Mouse (Mus musculus): ENCODE results near the gene Fbxw4. TPM values are rescaled to one million over a fixed set of nuclear protein-coding genes. Genes with fewer than 3 reads are reported as not detected.

Fbxw4 gene
- polyA plus RNA-seq, 1 experiment from 2014 or later = 2.8 TPM

DNA sequence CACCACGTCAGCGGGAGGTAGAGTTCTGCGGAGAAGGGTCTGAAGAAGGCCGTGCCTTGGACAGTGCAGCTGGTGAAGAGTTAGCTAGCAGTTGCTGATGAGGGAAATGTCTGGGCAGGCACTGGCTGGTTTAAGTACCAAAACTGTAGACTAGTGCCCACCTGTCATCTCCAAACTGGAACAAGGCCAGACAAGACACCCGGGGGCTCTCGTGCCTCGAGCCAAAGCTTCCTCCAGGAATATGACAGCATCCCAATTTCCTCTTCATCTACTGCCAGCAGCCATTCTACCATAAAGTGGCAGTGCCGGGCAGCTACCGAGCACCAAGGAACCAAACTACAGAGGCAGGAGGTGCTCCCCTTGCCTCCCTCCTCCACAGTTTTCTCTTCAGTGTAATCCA lies 67.2 kb downstream of the Fbxw4 start:
- WGBS = 89% methylated on average over 9 of the region's 9 CpGs

DNA sequence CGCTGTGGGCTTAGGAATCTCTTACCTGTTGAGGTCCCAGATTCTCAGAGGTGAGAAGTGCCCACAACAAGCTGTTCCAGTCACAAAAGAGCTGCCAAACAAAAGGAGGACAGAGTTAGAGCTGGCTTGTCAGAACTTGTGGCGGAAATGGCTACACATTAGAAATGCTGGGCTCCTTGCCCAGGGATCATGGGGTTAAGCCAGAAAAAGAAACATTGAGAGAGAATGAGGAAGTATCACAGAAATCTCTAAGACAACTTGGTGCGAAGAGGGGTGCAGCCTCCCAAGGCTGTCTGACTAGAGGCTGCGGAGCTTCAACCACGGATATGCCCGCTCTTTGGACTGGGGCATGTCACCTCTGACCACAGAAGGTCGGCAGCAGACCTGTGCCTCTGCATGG lies 68.4 kb downstream of the Fbxw4 start:
- ATAC-seq (ENCODE audit: insufficient read depth, low FRiP score) = no peak; the same call in 1 of the 2 replicates
- Histone ChIP-seq H3K4me2 (ENCODE audit: low read depth, low read length) (0 out of 2 replicates have a peak overlapping the region, but pooled peaks have one; percentile 15), H3K27me3 (ENCODE audit: control insufficient read depth, insufficient read depth, low read length) (no peaks in the 10 kb centered on the region), H3K9me3 (replicated peaks; ENCODE audit: control insufficient read depth, low read length) (no peaks in the 10 kb centered on the region), H3K27ac (ENCODE audit: low read length) (peak overlapping the region; percentile 62), H3K4me1 (ENCODE audit: control insufficient read depth, insufficient read depth, low read length) (peaks cover 17% of the 10 kb centered on the region), H3K4me3 (replicated peaks; ENCODE audit: low read length) (no peak overlapping the region), H3K36me3 (ENCODE audit: control insufficient read depth, insufficient read depth, low read length) (no peaks in the 10 kb centered on the region), H3K9ac (ENCODE audit: low read length) (0 out of 2 replicates have a peak overlapping the region, but pooled peaks have one; percentile 26)
- 55% methylated on average over 7 of the region's 7 CpGs for WGBS

More for the DNA sequence above, 67.2 kb downstream of the Fbxw4 start:
- no peak; the same call in 1 of the 2 replicates for ATAC-seq (ENCODE audit: insufficient read depth, low FRiP score)
- H3K9me3 ChIP-seq (replicated peaks; ENCODE audit: control insufficient read depth, low read length) = no peaks in the 10 kb centered on the region
- H3K27me3 ChIP-seq (ENCODE audit: control insufficient read depth, insufficient read depth, low read length) = no peaks in the 10 kb centered on the region
- no peak overlapping the region for H3K4me2 ChIP-seq (ENCODE audit: low read depth, low read length)
- H3K36me3 ChIP-seq (ENCODE audit: control insufficient read depth, insufficient read depth, low read length) = no peaks in the 10 kb centered on the region
- H3K27ac ChIP-seq (ENCODE audit: low read length) = no peak overlapping the region
- H3K9ac ChIP-seq (ENCODE audit: low read length) = no peak overlapping the region
- H3K4me1 ChIP-seq (ENCODE audit: control insufficient read depth, insufficient read depth, low read length) = peaks cover 17% of the 10 kb centered on the region
- no peak overlapping the region for H3K4me3 ChIP-seq (replicated peaks; ENCODE audit: low read length)

DNA sequence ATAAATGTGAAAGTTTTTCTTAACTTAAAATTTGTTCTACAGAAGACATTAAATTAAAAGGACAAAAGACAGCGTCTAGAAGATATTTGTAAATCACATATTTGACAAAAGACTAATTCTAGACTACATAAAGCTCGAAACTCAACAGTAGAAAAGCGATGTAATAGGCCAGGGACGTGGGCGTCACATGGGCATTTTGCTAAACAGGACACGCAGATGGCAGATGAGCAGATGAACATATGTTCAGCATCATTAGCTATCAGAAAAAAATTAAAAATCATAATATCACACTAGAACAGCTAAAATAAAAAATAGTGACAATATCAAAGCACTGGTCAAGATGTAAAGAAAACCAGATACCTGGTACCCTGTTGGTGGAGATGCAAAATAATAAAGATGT lies 70.4 kb downstream of the Fbxw4 start:
- ATAC-seq (ENCODE audit: insufficient read depth, low FRiP score) = no peak
- whole genome bisulfite sequencing = 92% methylated on average over 6 of the region's 6 CpGs
- peaks cover 17% of the 10 kb centered on the region for H3K4me1 ChIP-seq (ENCODE audit: control insufficient read depth, insufficient read depth, low read length)

DNA sequence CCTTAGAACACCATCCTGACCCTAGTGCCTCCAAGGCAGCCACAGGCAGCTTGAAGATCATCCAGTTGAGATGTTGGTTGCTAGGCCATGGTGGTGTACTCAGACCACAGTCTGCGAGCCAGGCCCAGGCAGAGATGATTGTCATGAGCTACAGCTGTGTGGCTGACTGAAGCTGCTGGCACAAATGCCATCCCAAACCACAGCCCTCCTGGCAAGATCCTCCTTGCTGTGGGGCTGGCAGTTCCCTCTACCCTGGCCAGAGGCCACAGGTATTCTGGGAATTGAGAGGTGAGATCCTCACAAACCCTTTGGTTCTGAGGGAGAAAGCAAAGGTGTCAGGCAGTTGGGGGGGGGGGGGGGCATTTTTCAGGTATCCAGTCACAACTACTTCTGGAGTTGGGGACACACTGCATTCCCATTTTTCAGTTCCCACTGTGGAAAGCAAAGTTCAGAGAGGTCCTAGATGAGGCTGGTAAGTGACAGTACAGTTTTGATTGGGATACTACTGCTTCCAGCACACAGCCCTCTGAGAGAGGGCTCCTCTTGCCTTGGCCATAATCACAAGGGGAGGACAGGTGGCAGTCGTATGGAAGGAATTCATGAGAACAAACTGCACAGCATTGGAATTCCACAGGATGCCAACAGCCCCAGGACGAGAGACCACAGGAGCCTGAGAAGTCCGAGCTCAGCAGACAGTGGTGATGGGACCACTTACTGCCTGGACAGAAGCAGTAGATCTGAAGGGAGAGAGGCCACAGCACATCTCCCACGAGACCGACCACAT lies 72.4 kb downstream of the Fbxw4 start:
- 84% methylated on average over 6 of the region's 6 CpGs for WGBS
- H3K4me2 ChIP-seq (ENCODE audit: low read depth, low read length) = no peak overlapping the region
- H3K27ac ChIP-seq (ENCODE audit: low read length) = no peak overlapping the region
- H3K4me3 ChIP-seq (replicated peaks; ENCODE audit: low read length) = no peak overlapping the region
- no peaks in the 10 kb centered on the region for H3K27me3 ChIP-seq (ENCODE audit: control insufficient read depth, insufficient read depth, low read length)
- H3K36me3 ChIP-seq (ENCODE audit: control insufficient read depth, insufficient read depth, low read length) = no peaks in the 10 kb centered on the region
- no peak overlapping the region for H3K9ac ChIP-seq (ENCODE audit: low read length)
- ATAC-seq (ENCODE audit: insufficient read depth, low FRiP score) = no peak
- peaks cover 16% of the 10 kb centered on the region for H3K4me1 ChIP-seq (ENCODE audit: control insufficient read depth, insufficient read depth, low read length)
- H3K9me3 ChIP-seq (replicated peaks; ENCODE audit: control insufficient read depth, low read length) = no peaks in the 10 kb centered on the region

More for the DNA sequence above, 70.4 kb downstream of the Fbxw4 start:
- no peak overlapping the region for H3K9ac ChIP-seq (ENCODE audit: low read length)
- H3K9me3 ChIP-seq (replicated peaks; ENCODE audit: control insufficient read depth, low read length) = no peaks in the 10 kb centered on the region
- no peak overlapping the region for H3K4me2 ChIP-seq (ENCODE audit: low read depth, low read length)
- H3K4me3 ChIP-seq (replicated peaks; ENCODE audit: low read length) = no peak overlapping the region
- H3K27ac ChIP-seq (ENCODE audit: low read length) = no peak overlapping the region
- H3K36me3 ChIP-seq (ENCODE audit: control insufficient read depth, insufficient read depth, low read length) = no peaks in the 10 kb centered on the region
- no peaks in the 10 kb centered on the region for H3K27me3 ChIP-seq (ENCODE audit: control insufficient read depth, insufficient read depth, low read length)

DNA sequence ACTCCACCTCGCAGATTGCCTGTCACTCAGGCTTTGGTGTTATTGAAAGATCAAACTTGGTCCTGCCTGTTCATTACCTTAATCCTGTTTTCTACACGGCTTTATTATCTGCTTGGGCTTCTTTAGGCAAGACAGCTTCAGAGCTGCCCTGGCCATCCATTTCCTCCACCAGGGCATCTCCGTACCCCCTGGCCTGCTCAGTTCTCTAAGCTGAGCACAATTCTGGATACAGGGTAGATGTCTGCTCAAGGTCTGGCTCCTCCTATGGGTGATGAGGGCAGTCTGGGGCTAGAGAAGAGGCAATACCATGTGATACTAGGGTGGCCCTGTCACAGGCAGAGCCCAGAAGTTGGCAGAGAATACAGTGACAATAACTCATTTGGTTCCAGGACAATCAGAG lies 73.3 kb downstream of the Fbxw4 start:
- 71% methylated on average over 3 of the region's 3 CpGs for WGBS
- Histone ChIP-seq H3K9ac (ENCODE audit: low read length) (no peak overlapping the region), H3K4me1 (ENCODE audit: control insufficient read depth, insufficient read depth, low read length) (peaks cover 7% of the 10 kb centered on the region), H3K4me3 (replicated peaks; ENCODE audit: low read length) (no peak overlapping the region), H3K36me3 (ENCODE audit: control insufficient read depth, insufficient read depth, low read length) (no peaks in the 10 kb centered on the region), H3K9me3 (replicated peaks; ENCODE audit: control insufficient read depth, low read length) (no peaks in the 10 kb centered on the region), H3K27ac (ENCODE audit: low read length) (no peak overlapping the region), H3K4me2 (ENCODE audit: low read depth, low read length) (no peak overlapping the region), H3K27me3 (ENCODE audit: control insufficient read depth, insufficient read depth, low read length) (no peaks in the 10 kb centered on the region)
- ATAC-seq (ENCODE audit: insufficient read depth, low FRiP score) = no peak

DNA sequence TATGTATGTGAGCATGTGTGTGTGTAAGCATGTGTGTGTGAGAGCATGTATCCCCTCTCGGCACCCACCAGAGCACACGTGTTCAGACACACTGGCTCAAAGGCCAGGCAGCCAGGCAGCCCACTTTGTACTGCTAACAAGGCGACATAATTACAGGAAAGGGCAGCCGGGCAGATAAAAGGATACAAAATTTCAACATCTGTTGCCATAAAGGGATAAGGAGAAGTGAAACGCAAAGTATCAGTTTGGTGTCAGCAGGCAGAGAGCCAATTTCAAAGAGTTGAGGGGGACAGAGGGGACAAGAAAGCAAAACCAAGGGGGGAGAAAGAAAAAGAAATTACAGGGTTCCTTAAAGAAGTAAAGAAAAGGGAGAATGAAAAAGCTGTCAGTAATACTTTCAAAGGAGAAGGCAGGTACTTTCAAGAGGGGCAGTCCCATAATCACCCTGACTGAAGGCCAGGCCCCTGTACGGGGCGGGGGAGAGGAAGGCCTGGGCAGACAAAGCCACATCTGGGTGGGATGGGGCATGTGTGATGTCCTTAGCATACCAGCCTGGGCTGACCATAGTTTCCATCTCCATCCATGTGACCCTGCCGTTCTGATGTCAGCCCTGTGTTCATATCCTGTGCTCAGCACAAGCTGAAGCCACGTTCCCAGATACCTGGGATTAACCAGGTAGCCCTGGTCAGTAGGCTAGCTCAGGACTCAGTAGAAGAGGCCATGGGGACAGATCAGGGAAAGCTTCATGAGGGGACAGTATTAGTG lies 75.1 kb downstream of the Fbxw4 start:
- H3K9ac ChIP-seq (ENCODE audit: low read length) = no peak overlapping the region
- H3K4me1 ChIP-seq (ENCODE audit: control insufficient read depth, insufficient read depth, low read length) = no peaks in the 10 kb centered on the region
- no peaks in the 10 kb centered on the region for H3K9me3 ChIP-seq (replicated peaks; ENCODE audit: control insufficient read depth, low read length)
- no peak overlapping the region for H3K4me3 ChIP-seq (replicated peaks; ENCODE audit: low read length)
- WGBS = 64% methylated on average over 9 of the region's 9 CpGs
- ATAC-seq (ENCODE audit: insufficient read depth, low FRiP score) = no peak
- H3K36me3 ChIP-seq (ENCODE audit: control insufficient read depth, insufficient read depth, low read length) = 0 out of 2 replicates have a peak, but pooled peaks cover 4% of the 10 kb centered on the region
- no peak overlapping the region for H3K27ac ChIP-seq (ENCODE audit: low read length)
- no peaks in the 10 kb centered on the region for H3K27me3 ChIP-seq (ENCODE audit: control insufficient read depth, insufficient read depth, low read length)
- H3K4me2 ChIP-seq (ENCODE audit: low read depth, low read length) = no peak overlapping the region

DNA sequence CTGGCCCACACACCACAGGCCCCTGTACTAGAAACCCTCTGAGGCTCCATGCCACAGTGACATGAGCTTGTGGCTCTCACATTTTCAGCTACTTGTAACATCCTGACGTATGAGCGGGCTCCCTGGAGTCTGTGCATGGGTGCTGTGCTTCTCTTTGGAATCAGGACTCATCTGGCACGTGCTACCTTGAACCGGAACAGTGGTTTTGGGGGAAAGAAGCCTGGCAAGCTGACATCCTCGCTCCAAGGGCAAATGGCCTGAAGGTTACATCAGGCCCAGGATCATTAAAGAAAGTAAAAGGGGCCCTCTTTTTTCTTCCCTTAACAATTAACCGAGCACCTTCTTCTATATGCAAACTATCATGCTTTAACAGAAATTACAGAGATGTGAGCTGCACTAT lies 77.0 kb downstream of the Fbxw4 start:
- Histone ChIP-seq H3K27me3 (ENCODE audit: control insufficient read depth, insufficient read depth, low read length) (no peaks in the 10 kb centered on the region), H3K4me1 (ENCODE audit: control insufficient read depth, insufficient read depth, low read length) (no peaks in the 10 kb centered on the region), H3K4me2 (ENCODE audit: low read depth, low read length) (no peak overlapping the region), H3K36me3 (ENCODE audit: control insufficient read depth, insufficient read depth, low read length) (0 out of 2 replicates have a peak, but pooled peaks cover 4% of the 10 kb centered on the region), H3K27ac (ENCODE audit: low read length) (no peak overlapping the region), H3K9ac (ENCODE audit: low read length) (no peak overlapping the region), H3K4me3 (replicated peaks; ENCODE audit: low read length) (no peak overlapping the region), H3K9me3 (replicated peaks; ENCODE audit: control insufficient read depth, low read length) (no peaks in the 10 kb centered on the region)
- ATAC-seq (ENCODE audit: insufficient read depth, low FRiP score) = no peak
- WGBS = 86% methylated on average over 6 of the region's 6 CpGs

DNA sequence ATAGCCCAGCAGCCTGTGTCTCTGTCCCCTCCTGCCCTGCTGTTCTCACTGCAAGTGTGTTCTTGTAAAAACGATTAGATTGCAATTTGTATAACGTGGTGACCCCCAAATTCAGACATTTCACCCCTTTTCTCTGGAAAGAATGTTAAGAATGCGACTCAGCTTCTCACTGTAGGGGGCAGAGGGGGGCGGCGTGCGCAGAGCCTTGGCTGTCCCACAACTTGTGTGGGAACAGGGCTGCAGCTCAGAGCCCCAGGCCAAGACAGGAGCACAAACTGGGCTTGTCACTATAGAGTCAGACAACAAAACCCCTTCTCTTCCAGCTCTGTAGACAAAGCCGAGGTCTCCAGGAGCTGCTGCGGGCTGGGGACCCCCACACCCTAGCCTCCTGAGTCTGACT lies 78.0 kb downstream of the Fbxw4 start:
- Histone ChIP-seq H3K9ac (ENCODE audit: low read length) (peak overlapping the region; percentile 38; the same call in 1 of the 2 replicates), H3K4me3 (replicated peaks; ENCODE audit: low read length) (no peak overlapping the region), H3K9me3 (replicated peaks; ENCODE audit: control insufficient read depth, low read length) (no peaks in the 10 kb centered on the region), H3K36me3 (ENCODE audit: control insufficient read depth, insufficient read depth, low read length) (peaks cover 4% of the 10 kb centered on the region; the same call in 1 of the 2 replicates), H3K27ac (ENCODE audit: low read length) (no peak overlapping the region), H3K4me1 (ENCODE audit: control insufficient read depth, insufficient read depth, low read length) (0 out of 2 replicates have a peak, but pooled peaks cover 4% of the 10 kb centered on the region), H3K27me3 (ENCODE audit: control insufficient read depth, insufficient read depth, low read length) (no peaks in the 10 kb centered on the region), H3K4me2 (ENCODE audit: low read depth, low read length) (no peak overlapping the region)
- no peak for ATAC-seq (ENCODE audit: insufficient read depth, low FRiP score)
- WGBS = 27% methylated on average over 8 of the region's 8 CpGs

DNA sequence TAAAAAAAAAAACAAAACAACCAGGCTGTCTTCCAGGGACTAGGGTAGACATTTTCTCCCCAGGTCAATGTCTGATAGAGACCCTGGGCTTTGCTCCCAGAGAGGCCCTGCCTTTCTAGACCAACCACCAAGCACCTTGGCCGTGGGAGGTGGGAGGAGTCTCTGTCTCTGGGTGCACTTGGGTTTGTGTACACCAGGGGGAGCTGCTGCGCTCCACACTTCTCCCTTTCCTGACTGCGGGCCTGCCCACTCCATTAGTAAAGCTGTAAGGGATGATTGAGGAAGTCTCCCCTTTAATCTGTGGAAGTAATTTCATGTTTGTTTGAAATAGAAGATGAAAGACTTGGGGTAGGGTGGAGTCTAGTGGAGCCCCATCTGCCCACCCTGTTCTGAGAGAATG lies 78.9 kb downstream of the Fbxw4 start:
- H3K4me3 ChIP-seq (replicated peaks; ENCODE audit: low read length) = no peak overlapping the region
- H3K9ac ChIP-seq (ENCODE audit: low read length) = no peak overlapping the region

More for the DNA sequence above, 78.9 kb downstream of the Fbxw4 start:
- Histone ChIP-seq H3K4me1 (ENCODE audit: control insufficient read depth, insufficient read depth, low read length) (peaks cover 8% of the 10 kb centered on the region), H3K9me3 (replicated peaks; ENCODE audit: control insufficient read depth, low read length) (no peaks in the 10 kb centered on the region), H3K4me2 (ENCODE audit: low read depth, low read length) (no peak overlapping the region), H3K27me3 (ENCODE audit: control insufficient read depth, insufficient read depth, low read length) (no peaks in the 10 kb centered on the region), H3K36me3 (ENCODE audit: control insufficient read depth, insufficient read depth, low read length) (peaks cover 4% of the 10 kb centered on the region; the same call in 1 of the 2 replicates), H3K27ac (ENCODE audit: low read length) (no peak overlapping the region)
- WGBS = 57% methylated on average over 3 of the region's 3 CpGs
- ATAC-seq (ENCODE audit: insufficient read depth, low FRiP score) = no peak

Measured in stomach, embryonic 16.5 days (tissue).